Mouse (Mus musculus) right cerebral cortex, postnatal 4 days (tissue): ENCODE data around the gene Wnt10b.
"Not testable (repeated sequence)": the region's sequence is repeated elsewhere in the genome, so short reads cannot be mapped to it uniquely, and the experiment has no call there.

Source experiments
- DNase-seq: peaks from one replicate; pipeline ENCODE4 v3.0.0-alpha.2; 2022

Wnt10b gene

GRCm38 (mm10) chr15:98771813-98772425 lies 6.0 kb downstream of the Wnt10b start:
- DNase-seq, result no peak

GRCm38 (mm10) chr15:98768259-98768658 lies 9.7 kb downstream of the Wnt10b start:
- DNase-seq, result no peak

GRCm38 (mm10) chr15:98765929-98766328 lies 12.0 kb downstream of the Wnt10b start:
- DNase-seq, result no peak

GRCm38 (mm10) chr15:98762670-98763529 lies 15.1 kb downstream of the Wnt10b start, which contains the start of gene Arf3:
TSS of gene Arf3 (minus strand) at chr15:98763214.
- DNase-seq, result peak; percentile 94

- DNase-seq, result peak; percentile 73
Measured at GRCm38 (mm10) chr15:98762201-98762621, 15.7 kb downstream of the Wnt10b start.

GRCm38 (mm10) chr15:98754125-98754524 lies 23.8 kb downstream of the Wnt10b start:
- DNase-seq, result no peak

- no peak for DNase-seq
Measured at GRCm38 (mm10) chr15:98753021-98753423, 24.9 kb downstream of the Wnt10b start.

GRCm38 (mm10) chr15:98749093-98749492 lies 28.9 kb downstream of the Wnt10b start:
- no peak for DNase-seq

- DNase-seq, result no peak
Measured at GRCm38 (mm10) chr15:98747296-98747695, 30.7 kb downstream of the Wnt10b start.

GRCm38 (mm10) chr15:98746344-98746965 lies 31.5 kb downstream of the Wnt10b start:
- DNase-seq, result no peak

- DNase-seq, result not testable (repeated sequence)
Measured at GRCm38 (mm10) chr15:98743863-98744262, 34.1 kb downstream of the Wnt10b start.

GRCm38 (mm10) chr15:98742766-98743428 lies 35.1 kb downstream of the Wnt10b start:
- no peak for DNase-seq

- DNase-seq, result no peak
Measured at GRCm38 (mm10) chr15:98740219-98740618, 37.7 kb downstream of the Wnt10b start.

GRCm38 (mm10) chr15:98738796-98739195 lies 39.2 kb downstream of the Wnt10b start:
- no peak for DNase-seq

- peak; percentile 63 for DNase-seq
Measured at GRCm38 (mm10) chr15:98737881-98738280, 40.1 kb downstream of the Wnt10b start.

- no peak for DNase-seq
Measured at GRCm38 (mm10) chr15:98736521-98736920, 41.4 kb downstream of the Wnt10b start.

GRCm38 (mm10) chr15:98733976-98734566 lies 43.9 kb downstream of the Wnt10b start:
- no peak for DNase-seq

GRCm38 (mm10) chr15:98733370-98733769 lies 44.6 kb downstream of the Wnt10b start:
- no peak for DNase-seq

GRCm38 (mm10) chr15:98732006-98732531 lies 45.9 kb downstream of the Wnt10b start:
- no peak for DNase-seq

GRCm38 (mm10) chr15:98730790-98731189 lies 47.2 kb downstream of the Wnt10b start:
- DNase-seq, result no peak

GRCm38 (mm10) chr15:98729791-98730545 lies 48.0 kb downstream of the Wnt10b start:
- no peak for DNase-seq

- no peak for DNase-seq
Measured at GRCm38 (mm10) chr15:98728366-98728765, 49.6 kb downstream of the Wnt10b start.
